Mouse (Mus musculus): ENCODE results near the gene Cuta. TPM values are rescaled to one million over a fixed set of nuclear protein-coding genes. Genes with fewer than 3 reads are reported as not detected.

Gene Cuta
- polyA plus RNA-seq, 1 experiment from 2014 or later: 141 TPM

- no peaks in the 10 kb centered on the region for H3K27me3 ChIP-seq (replicated peaks)
- 71% methylated on average over 12 of the region's 12 CpGs for WGBS
- H3K4me3 ChIP-seq (replicated peaks): no peak overlapping the region
- no peak for ATAC-seq (ENCODE audit: low FRiP score)
- H3K9ac ChIP-seq (replicated peaks): no peak overlapping the region
- H3K4me2 ChIP-seq: no peak overlapping the region
- H3K9me3 ChIP-seq (replicated peaks): no peaks in the 10 kb centered on the region
- peaks cover 39% of the 10 kb centered on the region for H3K4me1 ChIP-seq
- peaks cover 48% of the 10 kb centered on the region for H3K36me3 ChIP-seq
- no peak overlapping the region for H3K27ac ChIP-seq (replicated peaks)
Observed at GRCm38 (mm10) chr17:26970221-26970620, 30.9 kb upstream of the Cuta start.

- H3K36me3 ChIP-seq: peaks cover 52% of the 10 kb centered on the region
- no peak for ATAC-seq (ENCODE audit: low FRiP score)
Observed at GRCm38 (mm10) chr17:26969257-26969656, 29.9 kb upstream of the Cuta start.

GRCm38 (mm10) chr17:26968200-26968611 lies 28.8 kb upstream of the Cuta start:
- H3K4me2 ChIP-seq: no peak overlapping the region
- H3K27ac ChIP-seq (replicated peaks): no peak overlapping the region
- ATAC-seq (ENCODE audit: low FRiP score): no peak
- H3K4me3 ChIP-seq (replicated peaks): no peak overlapping the region
- peaks cover 60% of the 10 kb centered on the region for H3K36me3 ChIP-seq
- H3K9ac ChIP-seq (replicated peaks): no peak overlapping the region
- H3K27me3 ChIP-seq (replicated peaks): no peaks in the 10 kb centered on the region
- 67% methylated on average over 6 of the region's 6 CpGs for WGBS
- H3K9me3 ChIP-seq (replicated peaks): no peaks in the 10 kb centered on the region
- peaks cover 21% of the 10 kb centered on the region for H3K4me1 ChIP-seq

More at GRCm38 (mm10) chr17:26969257-26969656, 29.9 kb upstream of the Cuta start:
- WGBS: 87% methylated on average over 6 of the region's 6 CpGs
- Histone ChIP-seq H3K9me3 (replicated peaks) (no peaks in the 10 kb centered on the region), H3K4me2 (no peak overlapping the region), H3K4me3 (replicated peaks) (no peak overlapping the region), H3K27me3 (replicated peaks) (no peaks in the 10 kb centered on the region), H3K27ac (replicated peaks) (no peak overlapping the region; the same call in 1 of the 2 replicates), H3K4me1 (peaks cover 30% of the 10 kb centered on the region), H3K9ac (replicated peaks) (no peak overlapping the region)

GRCm38 (mm10) chr17:26967477-26967876 lies 28.1 kb upstream of the Cuta start:
- ATAC-seq (ENCODE audit: low FRiP score): no peak
- Histone ChIP-seq H3K4me1 (peaks cover 18% of the 10 kb centered on the region), H3K4me2 (no peak overlapping the region), H3K9me3 (replicated peaks) (no peaks in the 10 kb centered on the region), H3K36me3 (peaks cover 67% of the 10 kb centered on the region), H3K9ac (replicated peaks) (no peak overlapping the region), H3K27me3 (replicated peaks) (no peaks in the 10 kb centered on the region), H3K4me3 (replicated peaks) (no peak overlapping the region), H3K27ac (replicated peaks) (no peak overlapping the region)
- WGBS: 93% methylated on average over 6 of the region's 6 CpGs

- Histone ChIP-seq H3K9ac (replicated peaks) (no peak overlapping the region), H3K27me3 (replicated peaks) (no peaks in the 10 kb centered on the region), H3K36me3 (peaks cover 72% of the 10 kb centered on the region), H3K4me1 (peaks cover 13% of the 10 kb centered on the region), H3K4me3 (replicated peaks) (no peak overlapping the region), H3K9me3 (replicated peaks) (no peaks in the 10 kb centered on the region), H3K27ac (replicated peaks) (no peak overlapping the region), H3K4me2 (no peak overlapping the region)
- no peak for ATAC-seq (ENCODE audit: low FRiP score)
- 93% methylated on average over 11 of the region's 11 CpGs for WGBS
Observed at GRCm38 (mm10) chr17:26966993-26967392, 27.6 kb upstream of the Cuta start.

- Histone ChIP-seq H3K9ac (replicated peaks) (no peak overlapping the region), H3K4me1 (no peaks in the 10 kb centered on the region), H3K36me3 (peaks cover 97% of the 10 kb centered on the region), H3K4me3 (replicated peaks) (no peak overlapping the region), H3K9me3 (replicated peaks) (no peaks in the 10 kb centered on the region), H3K4me2 (no peak overlapping the region), H3K27ac (replicated peaks) (no peak overlapping the region), H3K27me3 (replicated peaks) (no peaks in the 10 kb centered on the region)
- 90% methylated on average over 21 of the region's 21 CpGs for WGBS
- no peak for ATAC-seq (ENCODE audit: low FRiP score)
Observed at GRCm38 (mm10) chr17:26961572-26962240, 22.3 kb upstream of the Cuta start.

GRCm38 (mm10) chr17:26959815-26960214 lies 20.4 kb upstream of the Cuta start:
- no peak overlapping the region for H3K27ac ChIP-seq (replicated peaks)
- 0 out of 2 replicates have a peak, but pooled peaks cover under 1% of the 10 kb centered on the region for H3K4me1 ChIP-seq
- ATAC-seq (ENCODE audit: low FRiP score): no peak
- H3K9me3 ChIP-seq (replicated peaks): no peaks in the 10 kb centered on the region
- H3K9ac ChIP-seq (replicated peaks): no peak overlapping the region
- no peaks in the 10 kb centered on the region for H3K27me3 ChIP-seq (replicated peaks)
- H3K4me3 ChIP-seq (replicated peaks): no peak overlapping the region
- no peak overlapping the region for H3K4me2 ChIP-seq
- WGBS: 99% methylated on average over 4 of the region's 4 CpGs
- peaks cover 97% of the 10 kb centered on the region for H3K36me3 ChIP-seq

- Histone ChIP-seq H3K4me3 (replicated peaks) (no peak overlapping the region), H3K4me1 (peaks cover 5% of the 10 kb centered on the region), H3K9ac (replicated peaks) (no peak overlapping the region), H3K9me3 (replicated peaks) (no peaks in the 10 kb centered on the region), H3K4me2 (no peak overlapping the region), H3K27ac (replicated peaks) (no peak overlapping the region), H3K36me3 (peaks cover 89% of the 10 kb centered on the region), H3K27me3 (replicated peaks) (no peaks in the 10 kb centered on the region)
- no peak for ATAC-seq (ENCODE audit: low FRiP score)
- 77% methylated on average over 5 of the region's 5 CpGs for WGBS
Observed at GRCm38 (mm10) chr17:26958880-26959279, 19.5 kb upstream of the Cuta start.

- peaks cover 81% of the 10 kb centered on the region for H3K36me3 ChIP-seq
- peaks cover 15% of the 10 kb centered on the region for H3K4me1 ChIP-seq
- 95% methylated on average over 5 of the region's 5 CpGs for WGBS
- no peak overlapping the region for H3K4me3 ChIP-seq (replicated peaks)
- no peak for ATAC-seq (ENCODE audit: low FRiP score)
- no peak overlapping the region for H3K4me2 ChIP-seq
- no peaks in the 10 kb centered on the region for H3K9me3 ChIP-seq (replicated peaks)
- H3K27ac ChIP-seq (replicated peaks): no peak overlapping the region
- H3K9ac ChIP-seq (replicated peaks): no peak overlapping the region
- H3K27me3 ChIP-seq (replicated peaks): no peaks in the 10 kb centered on the region
Observed at GRCm38 (mm10) chr17:26957872-26958271, 18.5 kb upstream of the Cuta start.

- no peak for ATAC-seq (ENCODE audit: low FRiP score)
- 91% methylated on average over 18 of the region's 18 CpGs for WGBS
- H3K27ac ChIP-seq (replicated peaks): no peak overlapping the region
- H3K4me1 ChIP-seq: peaks cover 25% of the 10 kb centered on the region
- no peak overlapping the region for H3K9ac ChIP-seq (replicated peaks)
- H3K4me3 ChIP-seq (replicated peaks): no peak overlapping the region
- H3K27me3 ChIP-seq (replicated peaks): no peaks in the 10 kb centered on the region
- H3K4me2 ChIP-seq: no peak overlapping the region
- no peaks in the 10 kb centered on the region for H3K9me3 ChIP-seq (replicated peaks)
- peaks cover 72% of the 10 kb centered on the region for H3K36me3 ChIP-seq
Observed at GRCm38 (mm10) chr17:26956895-26957294, 17.5 kb upstream of the Cuta start.

- H3K36me3 ChIP-seq: peaks cover 66% of the 10 kb centered on the region
Observed at GRCm38 (mm10) chr17:26956309-26956708, 16.9 kb upstream of the Cuta start.

GRCm38 (mm10) chr17:26953726-26954125 lies 14.4 kb upstream of the Cuta start:
- Histone ChIP-seq H3K27me3 (replicated peaks) (no peaks in the 10 kb centered on the region), H3K4me1 (peaks cover 55% of the 10 kb centered on the region), H3K9ac (replicated peaks) (peak overlapping the region; percentile 54; the same call in 1 of the 2 replicates), H3K4me3 (replicated peaks) (peak overlapping the region; percentile 3), H3K4me2 (peak overlapping the region; percentile 78), H3K27ac (replicated peaks) (no peak overlapping the region; the same call in 1 of the 2 replicates), H3K9me3 (replicated peaks) (no peaks in the 10 kb centered on the region), H3K36me3 (peaks cover 40% of the 10 kb centered on the region)
- no peak for ATAC-seq (ENCODE audit: low FRiP score)
- 17% methylated on average over 12 of the region's 16 CpGs for WGBS

More at GRCm38 (mm10) chr17:26956309-26956708, 16.9 kb upstream of the Cuta start:
- H3K27me3 ChIP-seq (replicated peaks): no peaks in the 10 kb centered on the region
- no peak for ATAC-seq (ENCODE audit: low FRiP score)
- H3K9me3 ChIP-seq (replicated peaks): no peaks in the 10 kb centered on the region
- peaks cover 31% of the 10 kb centered on the region for H3K4me1 ChIP-seq
- H3K4me2 ChIP-seq: no peak overlapping the region
- no peak overlapping the region for H3K9ac ChIP-seq (replicated peaks)
- no peak overlapping the region for H3K27ac ChIP-seq (replicated peaks)
- H3K4me3 ChIP-seq (replicated peaks): no peak overlapping the region
- 84% methylated on average over 5 of the region's 5 CpGs for WGBS
